Mouse (Mus musculus) neural tube, embryonic 11.5 days (tissue): ENCODE data around the gene Espnl. TPM values are rescaled to one million over a fixed set of nuclear protein-coding genes. Genes with fewer than 3 reads are reported as not detected.

Experiments
- ATAC-seq: fragments of 200-750 bp; cut with Nextera tagmentation; 2 replicates; pipeline ENCODE4 v1.8.0; 2017; ENCODE audit warnings: moderate number of reproducible peaks, mild to moderate bottlenecking, moderate TSS enrichment, moderate library complexity; ENCODE audit not compliant: insufficient read depth, low FRiP score, low TSS enrichment
- DNase-seq: peaks from one replicate; pipeline ENCODE4 v3.0.0-alpha.2; 2015; ENCODE audit warnings: low spot score
- H3K27ac ChIP-seq: fragments of 300-500 bp; sonication (generic); 2 replicates; pipeline ENCODE4 v1.5.1; 2014; ENCODE audit warnings: low read depth, mild to moderate bottlenecking, low read length
- H3K27me3 ChIP-seq: fragments of 300-500 bp; sonication (generic); 2 replicates; pipeline ENCODE4 v1.6.1; 2014; ENCODE audit warnings: mild to moderate bottlenecking, low read length, mixed read lengths; ENCODE audit not compliant: control insufficient read depth, insufficient read depth
- H3K36me3 ChIP-seq: fragments of 300-500 bp; sonication (generic); 2 replicates; pipeline ENCODE4 v1.6.1; 2014; ENCODE audit warnings: mild to moderate bottlenecking, low read length, moderate library complexity, mixed read lengths; ENCODE audit not compliant: control insufficient read depth, insufficient read depth
- H3K4me1 ChIP-seq: fragments of 300-500 bp; sonication (generic); 2 replicates; pipeline ENCODE4 v1.6.1; 2014; ENCODE audit warnings: low read length, mixed read lengths; ENCODE audit not compliant: control insufficient read depth, insufficient read depth
- H3K4me2 ChIP-seq: fragments of 300-500 bp; sonication (generic); 2 replicates; pipeline ENCODE4 v1.6.1; 2014; ENCODE audit warnings: low read depth, mild to moderate bottlenecking, moderate library complexity
- H3K4me3 ChIP-seq: fragments of 300-500 bp; sonication (generic); 2 replicates; pipeline ENCODE4 v1.5.1; 2014; ENCODE audit warnings: low read depth, low read length
- H3K9ac ChIP-seq: fragments of 300-500 bp; sonication (generic); 2 replicates; pipeline ENCODE4 v1.6.1; 2014; ENCODE audit warnings: mild to moderate bottlenecking, low read length
- H3K9me3 ChIP-seq: fragments of 300-500 bp; sonication (generic); 2 replicates; pipeline ENCODE4 v1.6.1; 2016; ENCODE audit warnings: low read length; ENCODE audit not compliant: control insufficient read depth
- WGBS: fragments of 180-500 bp; shearing (Covaris S2); extraction: QIAGEN DNeasy Blood & Tissue Kit; methylation state at CpG from one replicate; pipeline ENCODE4 v1.1.7; 2014; 5-methylcytosine and 5-hydroxymethylcytosine counted together
- polyA plus RNA-seq: library from polyadenylated mRNA; unstranded; fragments of >200 nt; fragmentation: Nextera tagmentation; extraction: Ambion mirVana; gene quantifications from 2 replicates; pipeline ENCODE4 v1.2.1, GENCODE M21; 2014

The Espnl gene
- 0.09 TPM in 1 of 2 replicates, not detected in the other for polyA plus RNA-seq

GRCm38 (mm10) chr1:91321760-91322438 is at the start of gene Espnl:
Gene Espnl, plus strand, starts transcription at chr1:91322075.
- H3K9me3 ChIP-seq, result no peaks in the 10 kb centered on the region
- no peak within 1 kb of the TSS for H3K9ac ChIP-seq
- H3K4me2 ChIP-seq, result no peak within 1 kb of the TSS
- 84% methylated on average over 19 of the region's 19 CpGs for WGBS
- no peak within 1 kb of the TSS for H3K27ac ChIP-seq
- no peaks in the 10 kb centered on the region for H3K36me3 ChIP-seq
- H3K4me3 ChIP-seq, result no peak within 1 kb of the TSS
- no peaks in the 10 kb centered on the region for H3K27me3 ChIP-seq
- H3K4me1 ChIP-seq, result no peaks in the 10 kb centered on the region
- ATAC-seq (no peak), DNase-seq (no peak)

DNA sequence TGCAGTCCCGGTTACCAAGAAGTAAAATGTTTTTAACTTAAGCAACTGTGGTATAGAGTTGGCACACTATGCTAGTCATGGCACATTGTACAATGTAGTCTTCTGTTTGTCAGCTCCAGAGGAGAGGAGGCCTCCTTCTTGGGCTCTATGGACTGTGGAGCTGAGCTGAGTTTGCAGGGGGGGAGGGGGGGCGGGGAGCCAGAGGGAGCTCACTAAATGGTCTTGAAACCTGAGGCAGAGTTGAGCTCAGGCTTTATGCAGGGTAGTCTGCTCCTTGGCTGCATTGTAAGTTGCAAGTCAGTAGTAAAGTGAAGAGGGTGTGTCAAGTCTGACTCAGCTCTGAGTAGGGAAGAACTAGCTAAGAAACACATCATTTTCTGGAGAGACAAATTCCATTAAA is 49.6 kb upstream of the Espnl start:
- Histone ChIP-seq H3K9me3 (no peaks in the 10 kb centered on the region), H3K36me3 (peaks cover 4% of the 10 kb centered on the region; the same call in 1 of the 2 replicates), H3K27ac (no peak overlapping the region), H3K4me3 (no peak overlapping the region), H3K4me1 (no peaks in the 10 kb centered on the region), H3K27me3 (no peaks in the 10 kb centered on the region), H3K9ac (no peak overlapping the region), H3K4me2 (no peak overlapping the region)
- DNase-seq (no peak), ATAC-seq (no peak)
- WGBS, result 79% methylated on average over 2 of the region's 2 CpGs

DNA sequence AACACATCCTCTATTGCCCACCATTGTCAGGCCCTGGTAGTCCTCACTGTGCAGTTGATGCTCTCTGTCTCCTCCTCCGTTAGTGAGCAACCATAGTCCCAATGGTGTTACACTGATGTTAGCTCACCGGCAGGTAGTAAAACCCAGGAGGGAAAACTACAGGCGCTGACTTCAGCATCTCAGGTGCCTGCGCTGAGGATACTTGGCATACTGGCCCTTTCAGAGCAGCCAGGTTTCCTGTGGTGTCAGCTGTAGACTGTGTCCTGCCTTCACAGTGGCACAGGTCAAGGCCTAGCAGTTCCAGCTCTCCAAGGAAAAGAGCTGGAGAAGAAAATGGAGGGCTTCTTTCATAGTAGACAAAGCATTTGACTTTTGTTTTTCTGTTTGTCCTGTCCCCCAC is 45.3 kb upstream of the Espnl start:
- Histone ChIP-seq H3K9me3 (no peaks in the 10 kb centered on the region), H3K4me2 (no peak overlapping the region), H3K9ac (no peak overlapping the region), H3K27ac (no peak overlapping the region), H3K27me3 (no peaks in the 10 kb centered on the region), H3K36me3 (peaks cover 4% of the 10 kb centered on the region; the same call in 1 of the 2 replicates), H3K4me1 (no peaks in the 10 kb centered on the region), H3K4me3 (no peak overlapping the region)
- 94% methylated on average over 4 of the region's 4 CpGs for WGBS
- no peak for DNase-seq
- no peak for ATAC-seq

- H3K4me3 ChIP-seq, result no peak overlapping the region
- no peak overlapping the region for H3K9ac ChIP-seq
- 95% methylated on average over 2 of the region's 2 CpGs for WGBS
- ATAC-seq (no peak), DNase-seq (no peak)
- H3K4me1 ChIP-seq, result no peaks in the 10 kb centered on the region
- no peak overlapping the region for H3K27ac ChIP-seq
- H3K36me3 ChIP-seq, result peaks cover 4% of the 10 kb centered on the region; the same call in 1 of the 2 replicates
- H3K27me3 ChIP-seq, result no peaks in the 10 kb centered on the region
- H3K9me3 ChIP-seq, result no peaks in the 10 kb centered on the region
- no peak overlapping the region for H3K4me2 ChIP-seq
Observed at GRCm38 (mm10) chr1:91277480-91277879, 44.4 kb upstream of the Espnl start.

DNA sequence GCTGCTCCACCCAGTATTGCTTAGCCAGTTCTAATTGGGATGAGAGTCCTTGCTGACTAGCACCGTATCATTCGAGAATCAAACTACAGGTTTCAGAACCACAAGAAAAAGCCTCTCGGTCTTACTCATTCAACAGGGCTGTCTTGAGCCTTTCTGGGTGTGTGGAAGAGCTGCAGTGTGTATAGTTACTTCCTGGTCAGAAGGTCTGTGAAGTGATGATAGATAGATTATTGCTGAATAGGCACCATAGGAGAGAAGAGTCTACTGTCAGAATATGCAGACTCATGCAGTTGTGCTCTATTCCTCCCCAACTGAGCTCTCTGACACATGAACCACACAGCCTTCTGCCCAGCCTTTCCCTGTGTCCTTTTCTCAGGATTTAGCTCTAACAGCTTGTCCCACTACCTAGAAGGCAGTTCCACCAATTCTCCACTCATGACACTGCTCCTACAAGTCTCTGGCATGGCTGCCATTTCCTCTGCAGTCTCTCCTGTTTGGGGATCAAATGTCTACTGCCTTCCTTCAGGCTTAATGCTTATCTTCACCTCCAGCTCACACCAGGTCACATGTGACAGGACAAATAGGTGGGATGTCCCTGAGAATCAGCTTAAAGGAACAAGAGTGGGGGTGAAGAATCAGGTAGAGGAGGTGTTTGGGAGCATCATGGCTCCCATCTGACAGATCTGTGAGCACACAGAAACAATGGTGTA is 43.3 kb upstream of the Espnl start:
- no peak overlapping the region for H3K9ac ChIP-seq
- H3K27me3 ChIP-seq, result no peaks in the 10 kb centered on the region
- H3K36me3 ChIP-seq, result peaks cover 4% of the 10 kb centered on the region; the same call in 1 of the 2 replicates
- no peaks in the 10 kb centered on the region for H3K4me1 ChIP-seq
- no peak for ATAC-seq
- WGBS, result 94% methylated on average over 3 of the region's 3 CpGs
- no peak overlapping the region for H3K4me2 ChIP-seq
- H3K4me3 ChIP-seq, result no peak overlapping the region
- H3K9me3 ChIP-seq, result no peaks in the 10 kb centered on the region
- no peak overlapping the region for H3K27ac ChIP-seq
- no peak for DNase-seq

DNA sequence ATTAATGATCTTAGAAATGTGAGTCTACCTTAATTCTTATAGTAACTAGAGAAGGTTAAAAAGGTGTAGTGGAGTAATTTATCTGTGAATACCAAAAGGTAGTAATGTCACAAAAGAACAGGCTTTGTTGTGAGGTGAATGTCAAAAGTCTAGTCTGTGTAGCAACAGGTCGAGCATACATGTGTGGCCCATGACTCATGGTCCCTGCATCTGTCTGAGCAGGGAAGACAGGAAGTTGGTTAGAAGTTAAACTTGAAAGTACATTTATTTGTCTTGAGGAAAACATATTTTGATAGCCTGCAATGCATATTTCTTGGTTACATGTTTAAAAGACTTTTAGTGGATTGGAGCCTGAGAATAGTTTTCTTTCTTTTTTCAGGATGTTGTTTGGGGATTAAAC is 42.7 kb upstream of the Espnl start:
- peaks cover 4% of the 10 kb centered on the region; the same call in 1 of the 2 replicates for H3K36me3 ChIP-seq

GRCm38 (mm10) chr1:91282582-91282981 is 39.3 kb upstream of the Espnl start:
- Histone ChIP-seq H3K4me3 (no peak overlapping the region), H3K4me2 (no peak overlapping the region), H3K36me3 (peaks cover 5% of the 10 kb centered on the region), H3K9ac (no peak overlapping the region), H3K4me1 (no peaks in the 10 kb centered on the region), H3K27ac (no peak overlapping the region), H3K27me3 (no peaks in the 10 kb centered on the region), H3K9me3 (no peaks in the 10 kb centered on the region)
- ATAC-seq, result no peak
- DNase-seq, result no peak
- 89% methylated on average over 1 of the region's 1 CpGs for WGBS

More for the DNA sequence above, 42.7 kb upstream of the Espnl start:
- no peak overlapping the region for H3K4me2 ChIP-seq
- H3K27ac ChIP-seq, result no peak overlapping the region
- DNase-seq (no peak), ATAC-seq (no peak)
- no peaks in the 10 kb centered on the region for H3K9me3 ChIP-seq
- no peaks in the 10 kb centered on the region for H3K4me1 ChIP-seq
- H3K27me3 ChIP-seq, result no peaks in the 10 kb centered on the region
- WGBS, result 95% methylated on average over 1 of the region's 1 CpGs
- H3K4me3 ChIP-seq, result no peak overlapping the region
- H3K9ac ChIP-seq, result no peak overlapping the region

DNA sequence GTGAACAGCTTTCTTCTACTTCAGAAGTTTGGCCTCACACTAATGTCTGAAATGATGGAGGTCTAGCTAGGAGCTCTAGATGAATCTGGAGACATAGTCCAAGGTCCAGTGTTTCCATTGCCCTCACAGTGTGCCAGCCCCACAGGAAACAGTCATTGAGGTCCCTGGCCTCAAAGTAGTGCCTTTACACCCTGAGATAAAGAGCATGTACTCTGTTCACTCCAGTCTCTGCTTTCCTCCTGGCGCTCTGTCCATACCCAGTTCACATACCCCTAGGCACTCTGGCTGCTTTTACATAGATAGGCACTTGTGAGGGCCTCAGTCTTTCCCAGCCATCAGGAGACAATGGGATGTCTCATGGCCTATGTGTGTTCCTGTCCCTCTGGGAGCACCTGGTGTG is 32.5 kb upstream of the Espnl start:
- H3K4me1 ChIP-seq, result no peaks in the 10 kb centered on the region
- peaks cover 5% of the 10 kb centered on the region for H3K36me3 ChIP-seq
- H3K4me3 ChIP-seq, result no peak overlapping the region
- H3K27me3 ChIP-seq, result no peaks in the 10 kb centered on the region
- ATAC-seq, result no peak
- 97% methylated on average over 1 of the region's 1 CpGs for WGBS
- no peak for DNase-seq
- H3K9me3 ChIP-seq, result no peaks in the 10 kb centered on the region
- no peak overlapping the region for H3K4me2 ChIP-seq
- no peak overlapping the region for H3K9ac ChIP-seq
- H3K27ac ChIP-seq, result no peak overlapping the region
